Mouse (Mus musculus) G1E (cell line): ENCODE measurements around the gene Fam81b. TPM values are rescaled to one million over a fixed set of nuclear protein-coding genes. Genes with fewer than 3 reads are reported as not detected.

Source experiments
- ATAC-seq: 2 replicates; pipeline ENCODE4 v1.8.0; 2016; ENCODE audit warnings: mild to moderate bottlenecking; ENCODE audit not compliant: insufficient number of reproducible peaks, poor library complexity, low FRiP score, severe bottlenecking; ENCODE audit errors: extremely low read depth
- DNase-seq: peaks from one replicate; pipeline ENCODE4 v3.0.0; 2012; ENCODE audit warnings: low spot score
- H3K27me3 ChIP-seq: 2 replicates; pipeline ENCODE4 v1.6.1; 2012; ENCODE audit warnings: mild to moderate bottlenecking, low read length, inconsistent platforms; ENCODE audit not compliant: insufficient read depth
- H3K36me3 ChIP-seq: replicated peaks from 2 replicates; pipeline ENCODE3; 2012; ENCODE audit warnings: mild to moderate bottlenecking, inconsistent platforms
- H3K4me1 ChIP-seq: 2 replicates; pipeline ENCODE4 v1.6.1; 2012; ENCODE audit warnings: low read depth, low read length, inconsistent platforms, mixed read lengths; ENCODE audit not compliant: insufficient read depth
- H3K4me3 ChIP-seq: 2 replicates; pipeline ENCODE4 v1.5.1; 2012; ENCODE audit warnings: low read depth, mild to moderate bottlenecking, inconsistent platforms, low read length, moderate library complexity, mixed read lengths
- H3K9me3 ChIP-seq: replicated peaks from 2 replicates; pipeline ENCODE4 v1.6.1; 2012; ENCODE audit warnings: inconsistent platforms
- CTCF ChIP-seq: IDR thresholded peaks from 2 replicates; pipeline ENCODE4 v1.5.1; 2012; ENCODE audit warnings: low read depth, low read length, inconsistent platforms, mixed read lengths
- GATA1 ChIP-seq: IDR thresholded peaks from 2 replicates; pipeline ENCODE4 v1.6.1; 2012; ENCODE audit warnings: borderline replicate concordance, low read length, inconsistent platforms, mixed read lengths
- GATA2 ChIP-seq: IDR thresholded peaks from 2 replicates; pipeline ENCODE4 v1.6.1; 2012; ENCODE audit warnings: low read depth, low read length, inconsistent platforms, borderline replicate concordance
- POLR2AphosphoS5 ChIP-seq: IDR thresholded peaks from 2 replicates; pipeline ENCODE4 v1.6.1; 2012; ENCODE audit warnings: low read depth, low read length, inconsistent platforms; ENCODE audit not compliant: insufficient replicate concordance
- TAL1 ChIP-seq: conservative IDR thresholded peaks from 2 replicates; pipeline ENCODE4 v1.6.1; 2012; ENCODE audit warnings: low read depth, low read length, inconsistent platforms, mixed read lengths
- polyA plus RNA-seq: library from polyadenylated mRNA; stranded (reverse); fragments of >175 nt; gene quantifications from 2 replicates; pipeline ENCODE4 v1.2.3, GENCODE M21; 2012
- total RNA-seq, 2 experiments: library from RNA; stranded (forward) in 1 of 2; stranded (reverse) in 1 of 2; fragments of 200-1000 nt in 1 of 2; fragments of >200 nt in 1 of 2; fragmentation: Nextera tagmentation in 1 of 2; gene quantifications; 2 replicates each; pipeline ENCODE4 v1.2.3; 2014 to 2017

The Fam81b gene
- total and polyA plus RNA-seq, 3 experiments, result 0.16 to 0.30 TPM; not detected in 1

DNA sequence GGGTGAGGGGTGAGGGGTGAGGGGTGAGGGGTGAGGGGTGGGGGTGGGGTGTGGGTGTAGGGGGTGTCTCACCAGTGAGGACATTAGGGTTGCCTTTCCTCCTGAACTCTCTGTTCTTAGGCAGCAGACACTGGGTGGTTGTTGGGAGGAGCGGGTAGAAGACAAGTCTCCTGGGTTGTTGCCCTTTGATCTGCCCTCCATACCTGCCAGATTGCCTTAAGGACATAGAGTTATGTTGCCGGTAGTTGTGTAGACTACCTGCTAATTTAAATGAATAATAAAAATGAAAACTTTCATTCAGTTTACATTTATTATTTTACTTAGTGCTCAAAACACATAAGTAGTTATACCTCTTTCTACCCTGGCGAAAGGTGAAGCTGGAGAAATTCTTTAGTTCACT, 369 bp upstream of the Fam81b start:
- ATAC-seq, result no peak

DNA sequence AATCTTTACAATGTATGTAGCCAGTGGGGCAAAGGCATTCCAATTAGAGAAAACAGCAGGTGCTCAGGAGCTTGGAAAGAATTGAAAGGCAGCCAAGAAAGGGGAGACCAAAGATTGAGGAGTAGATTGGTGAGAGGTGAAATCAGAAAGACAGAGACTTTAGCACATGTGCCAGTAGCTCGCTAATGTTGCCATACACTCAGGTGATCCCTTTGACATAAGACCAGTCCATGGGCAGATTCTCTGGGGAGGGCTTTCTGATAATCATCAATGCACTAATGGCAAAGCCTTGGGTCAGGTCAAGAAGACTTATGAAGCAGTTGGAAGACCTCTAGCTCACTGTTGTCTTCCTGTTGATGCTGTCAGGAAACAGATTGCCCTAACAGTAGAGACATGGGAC, 671 bp downstream of the Fam81b start:
- Histone ChIP-seq H3K36me3 (no peaks in the 10 kb centered on the region), H3K4me1 (no peaks in the 10 kb centered on the region), H3K4me3 (no peak overlapping the region), H3K9me3 (no peaks in the 10 kb centered on the region), H3K27me3 (peaks cover 10% of the 10 kb centered on the region)
- no peak for ATAC-seq
- DNase-seq, result no peak
- no peak for TF ChIP-seq TAL1
- no peak for TF ChIP-seq CTCF

More for the DNA sequence above, 369 bp upstream of the Fam81b start:
- no peak overlapping the region for H3K4me3 ChIP-seq
- H3K36me3 ChIP-seq, result no peaks in the 10 kb centered on the region
- no peaks in the 10 kb centered on the region for H3K4me1 ChIP-seq
- H3K9me3 ChIP-seq, result no peaks in the 10 kb centered on the region
- DNase-seq, result no peak
- no peak for TF ChIP-seq TAL1
- no peak for TF ChIP-seq GATA1
- no peak for TF ChIP-seq POLR2AphosphoS5
- no peak for TF ChIP-seq GATA2
- TF ChIP-seq CTCF, result no peak
- H3K27me3 ChIP-seq, result peaks cover 10% of the 10 kb centered on the region

DNA sequence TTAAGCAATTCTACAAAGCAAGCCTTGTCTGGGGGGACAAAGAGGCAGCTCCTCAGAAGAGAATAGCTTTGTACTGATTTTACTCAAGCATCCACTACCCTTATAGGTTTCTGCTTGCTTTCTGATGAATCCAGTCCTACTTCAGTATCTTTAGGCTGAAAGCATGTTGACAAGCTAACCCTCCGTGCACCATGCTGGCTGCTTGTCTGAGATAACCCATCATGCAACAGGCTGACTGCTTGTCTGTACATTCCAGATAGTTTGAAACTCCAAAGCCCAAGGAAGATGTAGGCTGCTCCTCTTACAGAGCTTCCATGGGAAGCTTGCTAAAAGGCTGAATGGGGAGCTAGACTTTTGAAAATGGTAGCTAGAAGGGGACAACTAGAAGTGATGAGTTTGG, 1.7 kb downstream of the Fam81b start:
- H3K4me3 ChIP-seq, result no peak overlapping the region
- H3K9me3 ChIP-seq, result no peaks in the 10 kb centered on the region
- peaks cover 10% of the 10 kb centered on the region for H3K27me3 ChIP-seq
- no peaks in the 10 kb centered on the region for H3K4me1 ChIP-seq
- no peak for ATAC-seq
- TF ChIP-seq TAL1, result no peak
- TF ChIP-seq POLR2AphosphoS5, result no peak
- no peak for TF ChIP-seq GATA1
- TF ChIP-seq CTCF, result no peak
- no peak for TF ChIP-seq GATA2
- no peak for DNase-seq
- H3K36me3 ChIP-seq, result no peaks in the 10 kb centered on the region

GRCm38 (mm10) chr13:76302056-76302455, 2.8 kb downstream of the Fam81b start:
- ATAC-seq (no peak), DNase-seq (no peak)
- TF ChIP-seq CTCF (no peak), POLR2AphosphoS5 (no peak), GATA2 (no peak), TAL1 (no peak), GATA1 (no peak)
- H3K27me3 ChIP-seq, result peaks cover 10% of the 10 kb centered on the region
- no peaks in the 10 kb centered on the region for H3K4me1 ChIP-seq
- H3K36me3 ChIP-seq, result no peaks in the 10 kb centered on the region
- H3K9me3 ChIP-seq, result no peaks in the 10 kb centered on the region
- H3K4me3 ChIP-seq, result no peak overlapping the region

GRCm38 (mm10) chr13:76292050-76292449, 12.8 kb downstream of the Fam81b start:
- Histone ChIP-seq H3K36me3 (no peaks in the 10 kb centered on the region), H3K4me3 (no peak overlapping the region), H3K9me3 (no peaks in the 10 kb centered on the region), H3K4me1 (no peaks in the 10 kb centered on the region), H3K27me3 (no peaks in the 10 kb centered on the region)
- ATAC-seq (no peak), DNase-seq (no peak)
- TF ChIP-seq GATA1 (no peak), POLR2AphosphoS5 (no peak), TAL1 (no peak), CTCF (no peak), GATA2 (no peak)

- ATAC-seq (no peak), DNase-seq (no peak)
- no peaks in the 10 kb centered on the region for H3K9me3 ChIP-seq
- TF ChIP-seq TAL1 (no peak), GATA1 (no peak), POLR2AphosphoS5 (no peak), CTCF (no peak), GATA2 (no peak)
- no peaks in the 10 kb centered on the region for H3K27me3 ChIP-seq
- H3K4me3 ChIP-seq, result no peak overlapping the region
- no peaks in the 10 kb centered on the region for H3K4me1 ChIP-seq
- no peaks in the 10 kb centered on the region for H3K36me3 ChIP-seq
Observed at GRCm38 (mm10) chr13:76284597-76284996, 20.3 kb downstream of the Fam81b start.

- no peak overlapping the region for H3K4me3 ChIP-seq
- no peaks in the 10 kb centered on the region for H3K4me1 ChIP-seq
- no peaks in the 10 kb centered on the region for H3K36me3 ChIP-seq
- no peaks in the 10 kb centered on the region for H3K9me3 ChIP-seq
- DNase-seq (no peak), ATAC-seq (no peak)
- TF ChIP-seq CTCF (no peak), TAL1 (no peak), POLR2AphosphoS5 (no peak), GATA1 (no peak), GATA2 (no peak)
- peaks cover 3% of the 10 kb centered on the region for H3K27me3 ChIP-seq
Observed at GRCm38 (mm10) chr13:76264361-76265026, 40.4 kb downstream of the Fam81b start.
